Mouse (Mus musculus) liver, postnatal 0 days (tissue): ENCODE data around the gene Alg10b.
"Not testable (repeated sequence)": the region's sequence is repeated elsewhere in the genome, so short reads cannot be mapped to it uniquely, and the experiment has no call there.

ENCODE experiments used
- CTCF ChIP-seq: sonication (generic); IDR thresholded peaks from 2 replicates; pipeline ENCODE4 v1.5.1; 2016; ENCODE audit warnings: antibody characterized with exemption, low read depth
- EP300 ChIP-seq: IDR thresholded peaks from 2 replicates; pipeline ENCODE4 v1.6.1; 2016; ENCODE audit warnings: antibody characterized with exemption, low read depth, mild to moderate bottlenecking

GRCm38 (mm10) chr15:90183108-90183507 lies 41.0 kb upstream of the Alg10b start:
- TF ChIP-seq CTCF, EP300: not testable (repeated sequence)
